Mouse (Mus musculus) ES-E14 (cell line): ENCODE results near the gene Trpm3. TPM values are rescaled to one million over a fixed set of nuclear protein-coding genes. Genes with fewer than 3 reads are reported as not detected.

Source experiments
- DNase-seq: peaks from one replicate; pipeline ENCODE4 v3.0.0-alpha.2; 2013; ENCODE audit warnings: low read depth, low spot score
- H3K27ac ChIP-seq: 2 replicates; pipeline ENCODE4 v1.5.1; 2012; ENCODE audit warnings: low read depth, mild to moderate bottlenecking, low read length, moderate library complexity, mixed read lengths; ENCODE audit not compliant: poor library complexity, insufficient read depth, severe bottlenecking
- H3K36me3 ChIP-seq: 2 replicates; pipeline ENCODE4 v1.6.1; 2012; ENCODE audit warnings: mild to moderate bottlenecking, low read length, moderate library complexity, mixed read lengths; ENCODE audit not compliant: control insufficient read depth, poor library complexity, insufficient read depth, severe bottlenecking
- H3K4me1 ChIP-seq, 2 experiments: fragments of 150-350 bp in 1 of 2; sonication (generic) in 1 of 2; 2 replicates each; pipeline ENCODE4 v1.6.1; 2012; ENCODE audit warnings: low read length in 2 of 2, mild to moderate bottlenecking in 1 of 2, mixed read lengths in 1 of 2; ENCODE audit not compliant: control insufficient read depth in 2 of 2, insufficient read depth in 2 of 2, poor library complexity in 1 of 2
- H3K4me3 ChIP-seq, 2 experiments: fragments of 150-350 bp in 1 of 2; sonication (generic) in 1 of 2; 2 replicates each; pipeline ENCODE4 v1.5.1; 2012; ENCODE audit warnings: low read length in 2 of 2, low read depth in 1 of 2, mild to moderate bottlenecking in 1 of 2, mixed read lengths in 1 of 2; ENCODE audit not compliant: insufficient read depth in 1 of 2, poor library complexity in 1 of 2, severe bottlenecking in 1 of 2
- H3K9ac ChIP-seq: 2 replicates; pipeline ENCODE4 v1.6.1; 2012; ENCODE audit warnings: low read depth, mild to moderate bottlenecking, low read length, mixed read lengths; ENCODE audit not compliant: poor library complexity, insufficient read depth, severe bottlenecking
- H3K9me3 ChIP-seq: fragments of 150-350 bp; sonication (generic); 2 replicates; pipeline ENCODE4 v1.6.1; 2012; ENCODE audit warnings: low read depth, mild to moderate bottlenecking, low read length; ENCODE audit not compliant: control insufficient read depth, insufficient read depth
- CHD2 ChIP-seq: IDR thresholded peaks from 2 replicates; pipeline ENCODE4 v1.6.1; 2014; ENCODE audit warnings: mild to moderate bottlenecking, low read depth, low read length, inconsistent platforms
- HCFC1 ChIP-seq: IDR thresholded peaks from 2 replicates; pipeline ENCODE4 v1.6.1; 2012; ENCODE audit warnings: low read length, inconsistent platforms, borderline replicate concordance; ENCODE audit not compliant: insufficient read depth
- MAFK ChIP-seq: IDR thresholded peaks from 2 replicates; pipeline ENCODE4 v1.6.1; 2014; ENCODE audit warnings: mild to moderate bottlenecking, low read depth, low read length, inconsistent platforms; ENCODE audit not compliant: insufficient read depth
- ZC3H11A ChIP-seq: IDR thresholded peaks from 2 replicates; pipeline ENCODE4 v1.6.1; 2012; ENCODE audit warnings: low read depth, mild to moderate bottlenecking, inconsistent platforms, low read length, borderline replicate concordance
- ZNF384 ChIP-seq: IDR thresholded peaks from 2 replicates; pipeline ENCODE4 v1.6.1; 2012; ENCODE audit warnings: low read depth, low read length, inconsistent platforms
- in situ Hi-C, 2 experiments: fragments of 600-800 bp; cut with MboI; formaldehyde crosslinking; loops; one replicate each; pipeline ENCODE4 v1.15.1; 2025; ENCODE audit warnings: low sequenced_read_pairs in 2 of 2, inconsistent platforms in 1 of 2; ENCODE audit not compliant: unreplicated experiment in 2 of 2
- total RNA-seq: library from RNA; depleted of rRNA; stranded (reverse); fragments of 300-350 nt; gene quantifications from 2 replicates; pipeline ENCODE4 v1.2.3, GENCODE M21; 2012

The Trpm3 gene
- total RNA-seq, 1 experiment = 0.22 TPM

- Histone ChIP-seq H3K4me3 (no peak overlapping the region), H3K27ac (no peak overlapping the region), H3K9ac (no peak overlapping the region), H3K4me1 (no peaks in the 10 kb centered on the region), H3K9me3 (no peaks in the 10 kb centered on the region), H3K36me3 (no peaks in the 10 kb centered on the region)
- in situ Hi-C loops = loop anchor here (25.0 kb wide), 2 partner anchors 285 to 610 kb away; no protein-coding TSS in a partner anchor
- DNase-seq = no peak
- TF ChIP-seq ZC3H11A (no peak), CHD2 (no peak)
These were observed 763.0 kb downstream of the Trpm3 start for GRCm38 (mm10) chr19:22901892-22902291.

DNA sequence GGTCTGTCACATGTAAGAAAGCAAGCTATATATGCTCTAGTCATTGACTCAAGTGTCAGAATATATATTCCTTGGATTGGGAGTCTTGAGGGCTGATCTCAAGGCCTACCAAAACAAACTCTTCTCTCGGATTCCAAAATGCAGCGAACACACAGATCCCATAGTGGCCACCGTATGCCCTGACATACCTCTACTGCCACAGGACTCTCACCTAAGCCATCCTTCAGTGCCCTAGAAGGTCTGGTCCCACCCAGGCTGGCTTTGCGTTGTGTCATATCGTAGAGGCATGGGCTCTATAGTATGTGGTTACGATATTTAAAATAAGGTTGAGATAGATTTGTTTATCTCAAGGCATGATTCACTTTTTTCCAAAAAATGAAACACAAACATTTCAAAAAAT is 763.5 kb downstream of the Trpm3 start:
- Histone ChIP-seq H3K9me3 (no peaks in the 10 kb centered on the region), H3K9ac (no peak overlapping the region), H3K4me3 (no peak overlapping the region), H3K4me1 (no peaks in the 10 kb centered on the region), H3K27ac (no peak overlapping the region; the same call in 1 of the 2 replicates), H3K36me3 (no peaks in the 10 kb centered on the region)
- no peak for DNase-seq
- in situ Hi-C loops = loop anchor here (25.0 kb wide), 2 partner anchors 285 to 610 kb away; no protein-coding TSS in a partner anchor
- TF ChIP-seq CHD2 (no peak), HCFC1 (no peak), MAFK (no peak), ZNF384 (no peak), ZC3H11A (no peak)

DNA sequence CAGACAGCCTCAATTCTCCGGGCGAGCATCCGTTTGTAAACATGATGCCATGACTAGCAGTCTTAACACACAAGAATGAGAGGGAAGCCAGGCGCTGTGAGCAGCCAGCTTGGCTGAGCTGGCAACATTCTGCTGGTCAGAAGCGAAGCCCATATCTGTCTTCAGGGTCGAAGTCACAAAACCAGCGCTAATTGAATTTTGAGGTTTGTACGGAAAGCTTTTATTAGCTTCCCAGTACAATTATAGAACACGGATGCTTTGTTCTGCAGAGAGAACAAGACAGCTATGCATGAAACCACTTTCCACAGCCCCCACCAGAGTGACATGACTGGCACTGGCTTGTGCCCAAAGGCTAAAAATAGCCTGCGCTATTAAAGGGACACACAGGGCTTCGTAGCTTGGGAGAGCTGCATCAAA is 766.2 kb downstream of the Trpm3 start:
- no peak overlapping the region for H3K9ac ChIP-seq
- DNase-seq = no peak
- no peaks in the 10 kb centered on the region for H3K36me3 ChIP-seq
- in situ Hi-C loops = loop anchor here (25.0 kb wide), 2 partner anchors 282 to 607 kb away; no protein-coding TSS in a partner anchor
- H3K9me3 ChIP-seq = no peaks in the 10 kb centered on the region
- no peaks in the 10 kb centered on the region for H3K4me1 ChIP-seq
- H3K27ac ChIP-seq = no peak overlapping the region
- no peak overlapping the region for H3K4me3 ChIP-seq
- TF ChIP-seq CHD2 (no peak), HCFC1 (no peak), MAFK (no peak), ZC3H11A (no peak), ZNF384 (no peak)

- no peak overlapping the region for H3K4me3 ChIP-seq
- in situ Hi-C loops = loop anchor here (25.0 kb wide), 2 partner anchors 277 to 602 kb away; no protein-coding TSS in a partner anchor
- DNase-seq = no peak
- no peaks in the 10 kb centered on the region for H3K4me1 ChIP-seq
- H3K9me3 ChIP-seq = no peaks in the 10 kb centered on the region
- no peaks in the 10 kb centered on the region for H3K36me3 ChIP-seq
- H3K27ac ChIP-seq = no peak overlapping the region
- TF ChIP-seq HCFC1 (no peak), MAFK (no peak), ZNF384 (no peak), CHD2 (no peak), ZC3H11A (no peak)
- H3K9ac ChIP-seq = no peak overlapping the region
These were observed 771.8 kb downstream of the Trpm3 start for GRCm38 (mm10) chr19:22910686-22911085.

- Histone ChIP-seq H3K4me1 (peaks cover 0 to 9% of the 10 kb centered on the region in 2 experiments; a peak in 2 of 4 replicates), H3K27ac (no peak overlapping the region; the same call in 1 of the 2 replicates), H3K36me3 (no peaks in the 10 kb centered on the region), H3K9ac (no peak overlapping the region), H3K4me3 (no peak overlapping the region), H3K9me3 (no peaks in the 10 kb centered on the region)
- in situ Hi-C loops = loop anchor here (25.0 kb wide), 2 partner anchors 274 to 599 kb away; no protein-coding TSS in a partner anchor
- DNase-seq = no peak
- TF ChIP-seq ZNF384 = no peak
- no peak for TF ChIP-seq ZC3H11A
- no peak for TF ChIP-seq HCFC1
- TF ChIP-seq CHD2 = no peak
- TF ChIP-seq MAFK = no peak
These were observed 774.1 kb downstream of the Trpm3 start for GRCm38 (mm10) chr19:22912971-22913370.
